Mouse (Mus musculus) liver, embryonic 14.5 days (tissue): ENCODE results near the gene Ikzf1. TPM values are rescaled to one million over a fixed set of nuclear protein-coding genes. Genes with fewer than 3 reads are reported as not detected.

ENCODE experiments used
- ATAC-seq: fragments of 200-750 bp; cut with Nextera tagmentation; 2 replicates; pipeline ENCODE4 v1.8.0; 2017; ENCODE audit warnings: moderate number of reproducible peaks, mild to moderate bottlenecking, moderate library complexity; ENCODE audit not compliant: insufficient read depth
- DNase-seq, 3 experiments: peaks; one replicate each; pipeline ENCODE4 v3.0.0-alpha.2; 2012 to 2013; ENCODE audit warnings: low read depth in 3 of 3, low spot score in 3 of 3
- H3K27ac ChIP-seq: fragments of 300-500 bp; sonication (generic); 2 replicates; pipeline ENCODE4 v1.5.1; 2014; ENCODE audit warnings: moderate library complexity, mild to moderate bottlenecking, control low read depth, inconsistent platforms
- H3K27me3 ChIP-seq: fragments of 300-500 bp; sonication (generic); 2 replicates; pipeline ENCODE4 v1.6.1; 2014; ENCODE audit warnings: mild to moderate bottlenecking, low read length, moderate library complexity; ENCODE audit not compliant: control insufficient read depth, insufficient read depth
- H3K36me3 ChIP-seq: fragments of 300-500 bp; sonication (generic); replicated peaks from 2 replicates; pipeline ENCODE4 v1.6.1; 2014; ENCODE audit warnings: low read depth; ENCODE audit not compliant: control insufficient read depth, insufficient read depth
- H3K4me1 ChIP-seq, 2 experiments: fragments of 200-500 bp in 1 of 2; fragments of 300-500 bp in 1 of 2; sonication (generic) in 1 of 2; replicated peaks; 2 replicates each; pipeline ENCODE4 v1.6.1; 2012 to 2014; ENCODE audit warnings: antibody characterized with exemption in 1 of 2, inconsistent platforms in 1 of 2, low read length in 1 of 2; ENCODE audit not compliant: control insufficient read depth in 2 of 2, insufficient read depth in 2 of 2
- H3K4me2 ChIP-seq: fragments of 300-500 bp; sonication (generic); 2 replicates; pipeline ENCODE4 v1.6.1; 2014; ENCODE audit warnings: low read depth, mild to moderate bottlenecking, control low read depth, moderate library complexity
- H3K4me3 ChIP-seq, 2 experiments: fragments of 200-500 bp in 1 of 2; fragments of 300-500 bp in 1 of 2; sonication (generic) in 1 of 2; 2 replicates each; pipeline ENCODE4 v1.5.1; 2012 to 2014; ENCODE audit warnings: low read depth in 2 of 2, low read length in 2 of 2, mild to moderate bottlenecking in 2 of 2, control low read depth in 1 of 2, inconsistent platforms in 1 of 2, moderate library complexity in 1 of 2; ENCODE audit not compliant: insufficient read depth in 1 of 2
- H3K9ac ChIP-seq: fragments of 300-500 bp; sonication (generic); replicated peaks from 2 replicates; pipeline ENCODE4 v1.6.1; 2014; ENCODE audit warnings: mild to moderate bottlenecking, control low read depth, moderate library complexity
- H3K9me3 ChIP-seq: fragments of 300-500 bp; sonication (generic); 2 replicates; pipeline ENCODE4 v1.6.1; 2016; ENCODE audit warnings: low read length, mixed read lengths; ENCODE audit not compliant: control insufficient read depth
- CTCF ChIP-seq: IDR thresholded peaks from 2 replicates; pipeline ENCODE4 v1.5.1; 2016; ENCODE audit warnings: antibody characterized with exemption, low read depth, control low read depth
- EP300 ChIP-seq: IDR thresholded peaks from 2 replicates; pipeline ENCODE4 v1.6.1; 2016; ENCODE audit warnings: antibody characterized with exemption, low read depth
- whole genome bisulfite sequencing: fragments of 180-500 bp; shearing (Covaris S2); extraction: QIAGEN DNeasy Blood & Tissue Kit; methylation state at CpG from one replicate; pipeline ENCODE4 v1.1.7; 2014; ENCODE audit not compliant: insufficient replicate concordance; 5-methylcytosine and 5-hydroxymethylcytosine counted together
- polyA plus RNA-seq, 2 experiments: library from polyadenylated mRNA; depleted of rRNA in 1 of 2; stranded (reverse) in 1 of 2; unstranded in 1 of 2; fragments of >200 nt; fragmentation: Nextera tagmentation in 1 of 2; extraction: Ambion mirVana in 1 of 2; gene quantifications; 2 replicates each; pipeline versions ENCODE4 v1.2.1 to v1.2.3; 2012 to 2014

The Ikzf1 gene
- polyA plus RNA-seq, 2 experiments: 46.6 to 65.4 TPM

GRCm38 (mm10) chr11:11777796-11778195 is 93.0 kb downstream of the Ikzf1 start:
- Histone ChIP-seq H3K4me3 (no peak overlapping the region), H3K27me3 (no peaks in the 10 kb centered on the region), H3K36me3 (no peaks in the 10 kb centered on the region), H3K9ac (no peak overlapping the region), H3K4me2 (no peak overlapping the region), H3K27ac (no peak overlapping the region), H3K4me1 (no peaks in the 10 kb centered on the region), H3K9me3 (no peaks in the 10 kb centered on the region)
- ATAC-seq (no peak), DNase-seq (no peak)
- 63% methylated on average over 2 of the region's 2 CpGs for WGBS
- no peak for TF ChIP-seq EP300
- TF ChIP-seq CTCF: no peak

GRCm38 (mm10) chr11:11778345-11778744 is 93.5 kb downstream of the Ikzf1 start:
- WGBS: 81% methylated on average over 6 of the region's 6 CpGs
- no peaks in the 10 kb centered on the region for H3K9me3 ChIP-seq
- no peaks in the 10 kb centered on the region for H3K4me1 ChIP-seq

GRCm38 (mm10) chr11:11781728-11782127 is 96.9 kb downstream of the Ikzf1 start:
- Histone ChIP-seq H3K27me3 (no peaks in the 10 kb centered on the region), H3K9ac (no peak overlapping the region), H3K27ac (no peak overlapping the region), H3K4me2 (no peak overlapping the region), H3K4me3 (no peak overlapping the region), H3K36me3 (no peaks in the 10 kb centered on the region), H3K4me1 (no peaks in the 10 kb centered on the region), H3K9me3 (no peaks in the 10 kb centered on the region)
- 72% methylated on average over 8 of the region's 8 CpGs for WGBS
- no peak for TF ChIP-seq EP300
- TF ChIP-seq CTCF: no peak
- no peak for ATAC-seq
- DNase-seq: no peak

More at GRCm38 (mm10) chr11:11778345-11778744, 93.5 kb downstream of the Ikzf1 start:
- no peaks in the 10 kb centered on the region for H3K36me3 ChIP-seq
- no peak overlapping the region for H3K4me3 ChIP-seq
- H3K9ac ChIP-seq: no peak overlapping the region
- DNase-seq: no peak
- H3K27ac ChIP-seq: no peak overlapping the region
- no peaks in the 10 kb centered on the region for H3K27me3 ChIP-seq
- TF ChIP-seq CTCF: no peak
- no peak for TF ChIP-seq EP300
- no peak for ATAC-seq
- H3K4me2 ChIP-seq: no peak overlapping the region

- Histone ChIP-seq H3K9me3 (no peaks in the 10 kb centered on the region), H3K4me3 (no peak overlapping the region), H3K4me2 (no peak overlapping the region), H3K4me1 (no peaks in the 10 kb centered on the region), H3K9ac (no peak overlapping the region), H3K27me3 (no peaks in the 10 kb centered on the region), H3K27ac (no peak overlapping the region), H3K36me3 (no peaks in the 10 kb centered on the region)
- ATAC-seq: no peak
- no peak for TF ChIP-seq EP300
- no peak for TF ChIP-seq CTCF
- 33% methylated on average over 6 of the region's 6 CpGs for WGBS
- DNase-seq: no peak
These were observed 100.7 kb downstream of the Ikzf1 start for GRCm38 (mm10) chr11:11785457-11785856.

- no peaks in the 10 kb centered on the region for H3K27me3 ChIP-seq
- peak; percentile 86 for ATAC-seq
- no peak overlapping the region for H3K9ac ChIP-seq
- H3K9me3 ChIP-seq: no peaks in the 10 kb centered on the region
- H3K36me3 ChIP-seq: no peaks in the 10 kb centered on the region
- TF ChIP-seq CTCF (peak; percentile 81), EP300 (0 out of 2 replicates have a peak, but pooled peaks have one; percentile 7)
- under 1% methylated on average over 8 of the region's 8 CpGs for WGBS
- no peak overlapping the region for H3K4me3 ChIP-seq
- H3K27ac ChIP-seq: no peak overlapping the region
- no peaks in the 10 kb centered on the region for H3K4me1 ChIP-seq
- DNase-seq: peak; percentile 55 to 64 (median 61)
- H3K4me2 ChIP-seq: peak overlapping the region; percentile 48
These were observed 103.7 kb downstream of the Ikzf1 start for GRCm38 (mm10) chr11:11788521-11788974.
